Mouse (Mus musculus) heart, embryonic 15.5 days (tissue): ENCODE data around the gene Gh. TPM values are rescaled to one million over a fixed set of nuclear protein-coding genes. Genes with fewer than 3 reads are reported as not detected.

Experiments used
- ATAC-seq: fragments of 200-750 bp; cut with Nextera tagmentation; replicated peaks from 2 replicates; pipeline ENCODE4 v1.8.0; 2017; ENCODE audit warnings: low read depth, moderate TSS enrichment; ENCODE audit not compliant: insufficient number of reproducible peaks, insufficient read depth, low FRiP score
- H3K27ac ChIP-seq: fragments of 300-500 bp; sonication (generic); 2 replicates; pipeline ENCODE4 v1.5.1; 2015; ENCODE audit warnings: mild to moderate bottlenecking, inconsistent platforms
- H3K27me3 ChIP-seq: fragments of 300-500 bp; sonication (generic); 2 replicates; pipeline ENCODE4 v1.6.1; 2015; ENCODE audit warnings: inconsistent platforms
- H3K36me3 ChIP-seq: fragments of 300-500 bp; sonication (generic); 2 replicates; pipeline ENCODE4 v1.6.1; 2015; ENCODE audit warnings: mild to moderate bottlenecking, inconsistent platforms
- H3K4me1 ChIP-seq: fragments of 300-500 bp; sonication (generic); replicated peaks from 2 replicates; pipeline ENCODE4 v1.6.1; 2015; ENCODE audit warnings: inconsistent platforms
- H3K4me2 ChIP-seq: fragments of 300-500 bp; sonication (generic); 2 replicates; pipeline ENCODE4 v1.6.1; 2015; ENCODE audit warnings: inconsistent platforms, mild to moderate bottlenecking, moderate library complexity
- H3K4me3 ChIP-seq: fragments of 300-500 bp; sonication (generic); 2 replicates; pipeline ENCODE4 v1.5.1; 2015; ENCODE audit warnings: mild to moderate bottlenecking, inconsistent platforms
- H3K9ac ChIP-seq: fragments of 300-500 bp; sonication (generic); 2 replicates; pipeline ENCODE4 v1.6.1; 2015; ENCODE audit warnings: mild to moderate bottlenecking, inconsistent platforms
- H3K9me3 ChIP-seq: fragments of 300-500 bp; sonication (generic); replicated peaks from 2 replicates; pipeline ENCODE4 v1.6.1; 2016; ENCODE audit warnings: inconsistent platforms
- WGBS: fragments of 180-500 bp; shearing (Covaris S2); methylation state at CpG from one replicate; pipeline ENCODE4 v1.1.7; 2015; ENCODE audit warnings: mixed read lengths; 5-methylcytosine and 5-hydroxymethylcytosine counted together
- polyA plus RNA-seq: library from polyadenylated mRNA; unstranded; fragments of >200 nt; fragmentation: Nextera tagmentation; extraction: Ambion mirVana; gene quantifications from 2 replicates; pipeline ENCODE4 v1.2.1, GENCODE M21; 2015

Gh gene
- polyA plus RNA-seq, 1 experiment from 2014 or later, result not detected

DNA sequence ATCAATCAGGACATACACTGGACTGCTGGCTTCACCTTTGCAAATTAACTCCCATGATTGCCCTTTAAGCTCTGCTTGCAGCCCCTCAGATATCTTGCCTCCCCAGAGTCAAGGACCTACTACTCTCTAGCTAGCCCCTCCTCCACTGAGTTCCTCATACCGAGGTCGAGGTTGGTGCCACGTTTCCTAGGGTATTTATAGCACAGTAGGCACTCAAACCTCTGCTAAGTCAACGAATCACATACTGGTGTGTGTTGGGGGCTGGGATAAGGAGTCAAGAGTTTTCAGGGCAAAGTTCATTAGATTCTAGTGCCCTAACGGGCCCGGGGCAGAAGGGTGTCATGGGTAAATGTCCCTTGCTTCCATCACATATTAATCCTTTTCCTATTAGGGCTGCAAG lies 27.5 kb upstream of the Gh start:
- Histone ChIP-seq H3K4me1 (peaks cover 32% of the 10 kb centered on the region), H3K4me3 (no peak overlapping the region), H3K9me3 (no peaks in the 10 kb centered on the region), H3K27me3 (no peaks in the 10 kb centered on the region), H3K9ac (no peak overlapping the region), H3K36me3 (no peaks in the 10 kb centered on the region), H3K4me2 (peak overlapping the region; percentile 14; the same call in 1 of the 2 replicates), H3K27ac (peak overlapping the region; percentile 75)
- WGBS, result 24% methylated on average over 6 of the region's 6 CpGs
- ATAC-seq, result peak; percentile 79

DNA sequence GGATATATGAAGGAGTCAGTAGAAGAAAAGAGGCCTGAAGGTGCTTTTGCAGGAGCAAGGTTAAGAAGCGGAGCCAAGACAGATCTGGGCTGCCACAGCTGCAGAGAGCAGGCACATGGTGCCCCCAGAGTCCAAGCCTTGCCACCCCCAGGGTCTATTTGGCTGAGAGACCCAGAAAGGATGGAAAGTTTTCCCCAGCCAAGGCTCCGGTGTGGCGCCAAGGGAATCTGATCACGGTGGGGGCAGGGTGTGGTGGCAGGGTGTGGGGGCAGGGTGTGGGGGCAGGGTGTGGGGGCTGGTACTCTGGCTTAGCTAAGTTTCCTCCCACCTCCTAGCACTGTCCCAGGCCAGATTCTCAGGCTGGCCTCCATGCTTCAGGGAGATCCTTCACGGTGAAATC lies 26.9 kb upstream of the Gh start:
- ATAC-seq, result 0 out of 2 replicates have a peak, but pooled peaks have one; percentile 1
- H3K36me3 ChIP-seq, result no peaks in the 10 kb centered on the region
- no peak overlapping the region for H3K9ac ChIP-seq
- H3K4me2 ChIP-seq, result no peak overlapping the region
- H3K9me3 ChIP-seq, result no peaks in the 10 kb centered on the region
- peaks cover 29% of the 10 kb centered on the region for H3K4me1 ChIP-seq
- no peaks in the 10 kb centered on the region for H3K27me3 ChIP-seq
- no peak overlapping the region for H3K4me3 ChIP-seq
- 0 out of 2 replicates have a peak overlapping the region, but pooled peaks have one; percentile 75 for H3K27ac ChIP-seq
- 29% methylated on average over 5 of the region's 5 CpGs for WGBS

DNA sequence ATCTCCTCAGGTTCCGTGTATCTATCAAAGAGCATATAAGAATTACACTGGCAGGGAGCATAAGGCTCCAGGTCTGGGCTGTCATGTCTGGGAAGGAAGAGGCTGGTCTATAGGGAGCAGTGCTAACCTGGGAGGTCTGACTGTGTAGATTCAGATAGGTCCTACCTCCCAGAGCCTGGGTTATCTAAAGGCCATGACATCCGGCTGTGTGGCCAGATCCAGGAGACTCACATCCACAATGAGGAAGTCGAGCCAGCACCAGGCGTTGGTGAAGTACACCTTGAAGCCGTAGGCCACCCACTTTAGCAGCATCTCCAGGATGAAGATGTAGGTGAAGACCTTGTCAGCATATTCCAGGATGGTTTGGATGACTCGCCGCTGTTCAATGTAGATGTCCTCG lies 24.8 kb upstream of the Gh start:
- Histone ChIP-seq H3K9ac (no peak overlapping the region), H3K27me3 (no peaks in the 10 kb centered on the region), H3K27ac (no peak overlapping the region), H3K9me3 (no peaks in the 10 kb centered on the region), H3K4me3 (no peak overlapping the region), H3K4me1 (peaks cover 21% of the 10 kb centered on the region), H3K36me3 (no peaks in the 10 kb centered on the region), H3K4me2 (no peak overlapping the region)
- 68% methylated on average over 8 of the region's 8 CpGs for WGBS
- ATAC-seq, result no peak

DNA sequence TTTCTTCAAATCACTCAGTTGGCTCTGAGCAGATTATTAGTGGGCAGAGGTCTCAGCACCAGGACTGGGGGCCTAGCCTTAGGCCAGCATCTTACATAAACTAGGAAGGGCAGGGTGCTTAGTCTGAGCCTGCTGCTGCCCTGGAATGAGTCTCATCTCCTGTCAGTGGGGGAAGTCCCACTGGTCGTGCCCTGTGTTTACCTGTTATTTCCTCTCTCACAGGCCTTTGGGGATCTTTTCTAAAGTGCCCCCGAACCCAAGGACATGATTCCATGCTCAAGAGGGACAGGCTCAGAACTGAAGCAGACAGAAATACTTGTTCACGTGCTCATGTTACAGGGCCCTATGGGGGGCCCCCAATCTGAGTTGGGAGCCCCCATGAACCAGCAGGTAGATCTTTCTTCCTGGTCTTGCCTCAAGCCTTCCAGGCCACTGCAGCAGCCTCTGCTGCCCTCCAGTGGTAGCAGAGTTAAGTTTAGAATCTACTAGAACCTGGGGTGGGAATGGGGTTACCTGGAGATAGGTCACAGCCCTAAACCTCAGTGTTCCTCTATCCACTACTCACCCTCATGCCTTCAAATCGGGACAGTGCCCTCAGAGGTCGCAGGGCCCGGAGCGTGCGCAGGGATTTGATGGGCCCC lies 24.0 kb upstream of the Gh start:
- WGBS, result 56% methylated on average over 8 of the region's 8 CpGs
- no peak for ATAC-seq

DNA sequence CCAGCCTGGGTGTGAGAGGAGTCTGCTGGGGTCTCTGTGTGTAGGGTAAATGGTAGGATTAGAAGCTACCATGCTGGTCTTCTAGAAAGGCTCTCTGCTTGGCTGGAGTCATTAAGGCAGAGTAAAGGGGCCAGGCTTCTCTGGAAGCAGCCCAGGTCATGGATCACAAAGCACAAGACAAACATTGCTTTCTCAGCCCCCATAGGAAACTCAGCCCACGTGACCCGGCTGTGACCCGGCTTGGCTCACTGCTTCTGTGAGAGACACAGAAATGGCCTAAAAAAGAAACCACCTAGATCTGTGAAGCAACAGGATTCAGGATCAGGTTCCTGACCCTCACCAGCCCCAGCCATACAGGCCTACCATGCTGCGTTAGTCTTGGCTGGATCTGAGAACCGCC lies 23.2 kb upstream of the Gh start:
- WGBS, result 76% methylated on average over 5 of the region's 5 CpGs
- no peak for ATAC-seq
- Histone ChIP-seq H3K4me1 (peaks cover 18% of the 10 kb centered on the region), H3K9ac (no peak overlapping the region), H3K27me3 (no peaks in the 10 kb centered on the region), H3K4me2 (no peak overlapping the region), H3K4me3 (no peak overlapping the region), H3K27ac (no peak overlapping the region), H3K9me3 (no peaks in the 10 kb centered on the region), H3K36me3 (no peaks in the 10 kb centered on the region)

More for the DNA sequence above, 24.0 kb upstream of the Gh start:
- no peaks in the 10 kb centered on the region for H3K27me3 ChIP-seq
- H3K36me3 ChIP-seq, result no peaks in the 10 kb centered on the region
- H3K4me2 ChIP-seq, result no peak overlapping the region
- no peak overlapping the region for H3K4me3 ChIP-seq
- H3K27ac ChIP-seq, result no peak overlapping the region
- no peaks in the 10 kb centered on the region for H3K9me3 ChIP-seq
- peaks cover 21% of the 10 kb centered on the region for H3K4me1 ChIP-seq
- no peak overlapping the region for H3K9ac ChIP-seq

DNA sequence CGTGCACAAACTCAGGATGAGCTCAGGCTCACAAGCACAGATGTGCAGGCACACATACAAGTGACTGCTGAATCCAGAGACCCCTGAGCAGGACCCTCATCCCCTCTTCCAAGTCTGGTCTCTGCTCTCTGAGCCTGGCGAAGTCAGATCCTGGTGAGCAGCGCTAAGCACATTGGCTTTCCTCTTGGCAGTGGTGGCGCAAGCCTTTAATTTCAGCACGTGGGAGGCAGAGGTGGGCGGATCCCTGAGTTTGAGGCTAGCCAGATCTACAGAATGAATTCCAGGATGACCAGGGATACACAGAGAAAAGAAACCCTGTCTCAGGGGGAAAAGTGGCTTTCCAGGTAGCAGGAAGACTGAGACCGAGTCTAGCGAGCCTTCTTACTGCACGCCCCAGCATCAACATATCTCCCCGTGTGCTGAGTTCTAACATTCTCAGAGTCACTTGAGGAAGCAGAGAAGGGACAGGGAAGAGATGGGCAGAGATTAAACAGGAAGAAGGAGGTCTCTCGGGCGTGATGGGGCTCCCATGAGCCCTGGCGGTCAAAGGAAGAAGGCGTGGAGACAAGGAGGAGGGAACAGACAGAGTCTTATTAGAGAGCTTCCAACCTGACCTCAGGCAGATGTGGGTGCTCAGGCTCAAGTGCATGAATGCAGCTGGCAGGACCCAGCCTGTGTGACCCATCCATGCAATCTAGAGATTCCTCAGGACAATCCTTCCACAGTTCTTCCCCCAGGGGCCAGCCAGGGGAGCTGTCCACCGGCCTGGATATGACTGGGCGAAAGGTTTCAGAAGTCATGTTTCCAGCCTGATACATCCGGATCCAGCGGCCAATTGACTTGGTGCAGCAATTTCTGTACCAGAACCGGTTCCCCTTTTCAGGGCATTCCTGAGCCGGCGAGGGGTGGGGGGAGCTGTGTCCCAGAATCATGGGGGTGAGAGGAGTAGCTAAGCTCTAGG lies 17.0 kb upstream of the Gh start:
- H3K36me3 ChIP-seq, result no peaks in the 10 kb centered on the region
- H3K27ac ChIP-seq, result no peak overlapping the region
- H3K4me3 ChIP-seq, result no peak overlapping the region
- WGBS, result 58% methylated on average over 21 of the region's 21 CpGs
- no peak for ATAC-seq
- H3K27me3 ChIP-seq, result no peaks in the 10 kb centered on the region
- H3K4me2 ChIP-seq, result no peak overlapping the region
- no peaks in the 10 kb centered on the region for H3K9me3 ChIP-seq
- H3K9ac ChIP-seq, result no peak overlapping the region
- peaks cover 7% of the 10 kb centered on the region for H3K4me1 ChIP-seq

DNA sequence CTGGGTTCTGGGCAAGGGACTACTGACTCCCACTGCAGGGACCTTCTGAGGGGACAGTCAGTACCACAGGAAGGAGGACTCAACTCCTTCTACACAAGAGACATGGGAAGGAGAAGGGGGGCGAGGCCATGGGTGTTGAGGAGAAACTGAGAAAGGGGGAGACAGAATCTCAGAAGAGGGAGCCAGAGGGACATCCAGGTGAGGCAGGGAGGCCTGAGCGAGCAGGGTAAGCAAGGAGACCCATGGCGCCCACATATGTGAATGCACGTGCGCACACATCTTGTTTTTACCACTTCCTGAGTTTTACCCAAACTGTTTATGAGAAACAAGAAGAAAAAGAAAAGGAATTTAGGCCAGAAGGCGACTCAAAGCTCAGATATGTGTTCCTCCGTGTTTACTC lies 16.1 kb upstream of the Gh start:
- no peak for ATAC-seq

DNA sequence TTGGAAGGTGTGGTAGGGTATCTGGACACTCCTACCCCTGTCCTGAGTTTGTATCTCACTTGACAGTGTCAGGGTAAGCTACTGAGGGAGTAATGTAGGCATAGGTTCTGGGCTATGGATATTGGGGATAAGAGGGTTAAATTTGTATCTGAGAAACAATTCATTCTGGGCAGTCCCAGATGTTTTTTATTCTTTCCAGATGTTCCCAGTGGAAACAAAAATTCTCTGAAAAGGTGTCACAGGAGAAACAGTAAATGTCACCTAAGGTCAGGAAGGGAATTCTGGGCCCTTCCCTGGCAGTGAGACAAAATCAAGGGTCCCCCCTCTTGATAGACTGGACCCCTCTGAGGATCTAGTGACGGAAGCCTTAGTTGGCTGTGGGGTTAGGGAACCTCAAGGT lies 14.8 kb upstream of the Gh start:
- H3K4me3 ChIP-seq, result no peak overlapping the region

More for the DNA sequence above, 16.1 kb upstream of the Gh start:
- no peaks in the 10 kb centered on the region for H3K27me3 ChIP-seq
- WGBS, result 76% methylated on average over 7 of the region's 7 CpGs
- no peak overlapping the region for H3K27ac ChIP-seq
- no peaks in the 10 kb centered on the region for H3K36me3 ChIP-seq
- H3K4me2 ChIP-seq, result no peak overlapping the region
- no peak overlapping the region for H3K4me3 ChIP-seq
- H3K4me1 ChIP-seq, result peaks cover 7% of the 10 kb centered on the region
- no peaks in the 10 kb centered on the region for H3K9me3 ChIP-seq
- no peak overlapping the region for H3K9ac ChIP-seq

DNA sequence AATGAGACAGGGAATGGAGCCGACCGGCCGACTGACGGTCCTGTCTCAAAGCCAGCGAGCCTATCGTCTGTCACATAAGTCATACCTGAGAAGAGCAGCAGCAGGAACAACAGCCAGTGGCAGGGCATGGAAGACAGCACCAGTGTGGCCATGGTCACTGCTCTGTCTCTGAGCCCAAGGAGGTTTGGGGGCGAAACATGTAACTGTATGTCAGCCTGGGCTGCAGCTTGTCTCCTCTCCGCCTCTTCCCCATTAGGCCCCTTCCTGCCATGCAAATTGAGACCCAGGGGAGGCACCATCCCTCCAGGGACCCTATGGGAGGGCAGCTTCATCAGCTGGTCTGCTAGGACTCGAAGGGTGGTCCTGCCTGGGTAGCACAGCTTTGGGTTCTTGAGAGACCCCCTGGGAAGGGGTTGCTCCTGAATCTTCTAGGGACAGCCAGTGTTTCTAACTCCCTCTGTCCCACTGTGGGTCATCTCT lies 12.7 kb upstream of the Gh start, which contains the start of gene Cd79b:
Cd79b (minus strand) TSS at position 430 of the 480 bp plus-strand sequence.
- WGBS, result 66% methylated on average over 9 of the region's 9 CpGs

More for the DNA sequence above, 14.8 kb upstream of the Gh start:
- 68% methylated on average over 1 of the region's 1 CpGs for WGBS
- peaks cover 7% of the 10 kb centered on the region for H3K4me1 ChIP-seq
- ATAC-seq, result no peak
- no peak overlapping the region for H3K9ac ChIP-seq
- no peak overlapping the region for H3K27ac ChIP-seq
- H3K4me2 ChIP-seq, result no peak overlapping the region
- H3K36me3 ChIP-seq, result no peaks in the 10 kb centered on the region
- H3K9me3 ChIP-seq, result no peaks in the 10 kb centered on the region
- H3K27me3 ChIP-seq, result no peaks in the 10 kb centered on the region

DNA sequence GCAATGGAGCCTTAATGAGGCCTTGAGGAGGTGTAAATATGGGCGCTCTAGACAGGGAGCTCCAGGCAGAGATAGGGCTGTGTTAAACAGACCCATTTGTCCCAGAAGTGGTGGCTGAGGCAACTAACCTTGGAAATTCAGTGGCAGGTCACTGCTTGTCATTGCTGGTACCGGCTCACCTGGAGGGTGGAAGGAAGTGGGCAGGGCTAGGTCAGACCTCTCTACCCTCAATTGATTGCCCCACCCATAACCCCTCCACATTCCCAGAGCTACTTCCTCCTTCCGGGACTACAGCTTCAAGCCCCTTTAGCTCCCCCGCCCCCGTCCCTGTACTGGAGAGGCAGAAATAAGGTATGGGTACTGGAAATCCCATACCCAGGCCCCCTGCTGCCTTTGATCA lies 11.9 kb upstream of the Gh start:
- WGBS, result 63% methylated on average over 5 of the region's 5 CpGs
- ATAC-seq, result no peak
- H3K27ac ChIP-seq, result no peak overlapping the region

More for the DNA sequence above, 12.7 kb upstream of the Gh start, which contains the start of gene Cd79b:
- no peaks in the 10 kb centered on the region for H3K9me3 ChIP-seq
- peak within 1 kb of the TSS; percentile 9; the same call in 1 of the 2 replicates for H3K4me2 ChIP-seq
- H3K36me3 ChIP-seq, result no peaks in the 10 kb centered on the region
- no peak for ATAC-seq
- H3K4me1 ChIP-seq, result peaks cover 7% of the 10 kb centered on the region
- H3K4me3 ChIP-seq, result no peak within 1 kb of the TSS; the same call in 1 of the 2 replicates
- no peak within 1 kb of the TSS for H3K27ac ChIP-seq
- no peak within 1 kb of the TSS for H3K9ac ChIP-seq
- H3K27me3 ChIP-seq, result no peaks in the 10 kb centered on the region

DNA sequence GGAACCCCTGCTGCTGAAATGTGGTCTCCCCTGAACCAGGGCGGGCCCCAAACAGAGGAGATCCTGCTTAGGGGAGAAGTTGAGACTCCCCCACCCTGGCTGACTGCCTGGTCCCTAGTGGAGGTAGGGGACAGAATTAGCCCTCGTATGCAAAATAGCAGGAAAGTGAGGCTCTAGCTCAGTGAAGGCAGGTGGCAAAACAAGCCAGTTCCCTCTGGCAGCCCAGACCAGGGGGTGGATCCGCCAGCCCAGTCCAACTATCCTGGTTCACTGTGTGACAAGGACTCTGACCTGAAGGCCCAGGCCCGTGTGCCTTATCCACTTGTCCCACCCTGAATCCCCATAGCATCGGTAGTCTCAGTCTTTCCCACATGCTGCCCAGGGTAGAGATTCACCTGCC lies 8.5 kb upstream of the Gh start:
- no peak for ATAC-seq
- no peaks in the 10 kb centered on the region for H3K27me3 ChIP-seq
- H3K36me3 ChIP-seq, result no peaks in the 10 kb centered on the region
- WGBS, result 67% methylated on average over 5 of the region's 5 CpGs
- no peak overlapping the region for H3K27ac ChIP-seq
- no peaks in the 10 kb centered on the region for H3K9me3 ChIP-seq
- H3K9ac ChIP-seq, result no peak overlapping the region
- H3K4me2 ChIP-seq, result no peak overlapping the region
- H3K4me1 ChIP-seq, result 0 out of 2 replicates have a peak, but pooled peaks cover 2% of the 10 kb centered on the region
- H3K4me3 ChIP-seq, result no peak overlapping the region

More for the DNA sequence above, 11.9 kb upstream of the Gh start:
- H3K4me1 ChIP-seq, result peaks cover 2% of the 10 kb centered on the region; the same call in 1 of the 2 replicates
- H3K9ac ChIP-seq, result no peak overlapping the region
- no peak overlapping the region for H3K4me3 ChIP-seq
- 0 out of 2 replicates have a peak overlapping the region, but pooled peaks have one; percentile 3 for H3K4me2 ChIP-seq
- H3K36me3 ChIP-seq, result no peaks in the 10 kb centered on the region
- H3K27me3 ChIP-seq, result no peaks in the 10 kb centered on the region
- H3K9me3 ChIP-seq, result no peaks in the 10 kb centered on the region
